ENCODE assay signal across 9 mouse cellular contexts in genomic region chr11:120573585-120574277, GRCm38 (mm10). TPM values are rescaled to one million over a fixed set of nuclear protein-coding genes. Genes with fewer than 3 reads are reported as not detected.
A peak's percentile ranks its signal among the peaks of the same experiment; 100 is the strongest.
DNase-seq lines count a peak whose midpoint lies in the region; ATAC-seq and TF ChIP-seq lines count a peak whose summit lies in the region.
"Had no signal": no experiment of that assay in that cellular context is flagged by ENCODE, and none has a peak within 500 bp of the region (broad histone marks: within the 10 kb centered on the region; RNA-seq: fewer than 3 reads in every experiment).

No protein-coding gene starts in this region.

- peak overlapping the region; percentile 70 for H3K4me3 ChIP-seq in erythroblast, embryonic 14.5 days (replicated peaks)
- H3K4me3 ChIP-seq in ES-Bruce4 (ENCODE audit: low read depth, low read length), result peak overlapping the region; percentile 86
- peak overlapping the region; percentile 82 for H3K4me3 ChIP-seq in heart, postnatal 0 days (ENCODE audit: low read depth, low read length)
- peak overlapping the region; percentile 93 for H3K4me3 ChIP-seq in liver, embryonic 12.5 days
- H3K4me3 ChIP-seq in stomach, embryonic 15.5 days (replicated peaks), result peak overlapping the region; percentile 76

- no peak for TF ChIP-seq CTCF in ES-Bruce4 (IDR thresholded peaks at IDR 0.05; ENCODE audit: low read depth, low read length)
- no peak for TF ChIP-seq CTCF in heart, postnatal 0 days (IDR thresholded peaks at IDR 0.05; ENCODE audit: low read depth)

- H3K27ac ChIP-seq in ES-Bruce4 (ENCODE audit: insufficient read depth, low read length), result no peak overlapping the region
- H3K27ac ChIP-seq in heart, postnatal 0 days (ENCODE audit: low read depth), result peak overlapping the region; percentile 97
- H3K27ac ChIP-seq in liver, embryonic 12.5 days, result peak overlapping the region; percentile 90
- peak overlapping the region; percentile 96 for H3K27ac ChIP-seq in stomach, embryonic 15.5 days

- ATAC-seq in erythroblast, adult 5-6 weeks (replicated peaks; ENCODE audit: low FRiP score, poor library complexity, severe bottlenecking), result no peak
- ATAC-seq in heart, postnatal 0 days (ENCODE audit: insufficient read depth, low read depth), result peak; percentile 2; the same call in 1 of the 2 replicates
- ATAC-seq in liver, embryonic 12.5 days, result no peak
- ATAC-seq in stomach, embryonic 15.5 days (ENCODE audit: insufficient read depth, low FRiP score, low read depth), result no peak

- no peak for TF ChIP-seq EP300 in ES-Bruce4 (IDR thresholded peaks at IDR 0.05; ENCODE audit: insufficient read depth, low read depth, low read length)
- no peak for TF ChIP-seq EP300 in heart, postnatal 0 days (IDR thresholded peaks at IDR 0.05; ENCODE audit: low read depth)

- TF ChIP-seq POLR2A in ES-Bruce4 (IDR thresholded peaks at IDR 0.05; ENCODE audit: insufficient read depth, low read length), result no peak

- peak overlapping the region; percentile 79 for H3K9ac ChIP-seq in ES-Bruce4 (ENCODE audit: low read depth, poor library complexity, severe bottlenecking)
- H3K9ac ChIP-seq in heart, postnatal 0 days (replicated peaks; ENCODE audit: low read depth, low read length), result peak overlapping the region; percentile 79
- H3K9ac ChIP-seq in liver, embryonic 12.5 days, result peak overlapping the region; percentile 95
- peak overlapping the region; percentile 85 for H3K9ac ChIP-seq in stomach, embryonic 15.5 days

- peaks cover 53% of the 10 kb centered on the region for H3K4me1 ChIP-seq in erythroblast, embryonic 14.5 days (ENCODE audit: control insufficient read depth)
- H3K4me1 ChIP-seq in ES-Bruce4 (ENCODE audit: control insufficient read depth, insufficient read depth, low read length), result no peaks in the 10 kb centered on the region
- H3K4me1 ChIP-seq in heart, postnatal 0 days (ENCODE audit: control insufficient read depth, insufficient read depth), result peaks cover 26% of the 10 kb centered on the region
- peaks cover 55% of the 10 kb centered on the region for H3K4me1 ChIP-seq in liver, embryonic 12.5 days
- peaks cover 30% of the 10 kb centered on the region for H3K4me1 ChIP-seq in stomach, embryonic 15.5 days

- H3K4me2 ChIP-seq in heart, postnatal 0 days (ENCODE audit: low read depth, low read length), result peak overlapping the region; percentile 67
- H3K4me2 ChIP-seq in liver, embryonic 12.5 days, result peak overlapping the region; percentile 96
- H3K4me2 ChIP-seq in stomach, embryonic 15.5 days, result peak overlapping the region; percentile 72

- no peaks in the 10 kb centered on the region for H3K27me3 ChIP-seq in erythroblast, embryonic 14.5 days (ENCODE audit: control insufficient read depth)
- H3K27me3 ChIP-seq in ES-Bruce4 (ENCODE audit: control insufficient read depth, insufficient read depth, low read length, poor library complexity, severe bottlenecking), result no peaks in the 10 kb centered on the region
- H3K27me3 ChIP-seq in heart, postnatal 0 days (ENCODE audit: control insufficient read depth, insufficient read depth, low read length), result no peaks in the 10 kb centered on the region
- no peaks in the 10 kb centered on the region for H3K27me3 ChIP-seq in liver, embryonic 12.5 days (replicated peaks)
- H3K27me3 ChIP-seq in stomach, embryonic 15.5 days (replicated peaks), result no peaks in the 10 kb centered on the region

- DNase-seq in heart, postnatal 0 days (ENCODE audit: low spot score), result peak; percentile 30
- no peak for DNase-seq in cerebellum, adult 9-11 months
- no peak for DNase-seq in spleen, postnatal 4 days (ENCODE audit: low spot score in 2 of 2)

- H3K36me3 ChIP-seq in erythroblast, embryonic 14.5 days (ENCODE audit: control insufficient read depth), result peaks cover 40% of the 10 kb centered on the region
- peaks cover 29% of the 10 kb centered on the region for H3K36me3 ChIP-seq in ES-Bruce4 (ENCODE audit: control insufficient read depth, insufficient read depth, low read length, poor library complexity, severe bottlenecking)
- peaks cover 37% of the 10 kb centered on the region for H3K36me3 ChIP-seq in heart, postnatal 0 days (replicated peaks; ENCODE audit: control insufficient read depth, insufficient read depth, low read length)
- H3K36me3 ChIP-seq in liver, embryonic 12.5 days, result peaks cover 51% of the 10 kb centered on the region
- peaks cover 34% of the 10 kb centered on the region for H3K36me3 ChIP-seq in stomach, embryonic 15.5 days

- WGBS in heart, postnatal 0 days, result under 1% methylated on average over 23 of the region's 23 CpGs
- under 1% methylated on average over 23 of the region's 23 CpGs for WGBS in liver, embryonic 12.5 days (ENCODE audit: insufficient replicate concordance)
- under 1% methylated on average over 23 of the region's 23 CpGs for WGBS in stomach, embryonic 15.5 days

- no peaks in the 10 kb centered on the region for H3K9me3 ChIP-seq in erythroblast, embryonic 14.5 days (ENCODE audit: control insufficient read depth, low read length)
- H3K9me3 ChIP-seq in ES-Bruce4 (replicated peaks; ENCODE audit: control insufficient read depth, insufficient read depth, low read length, poor library complexity, severe bottlenecking), result no peaks in the 10 kb centered on the region
- H3K9me3 ChIP-seq in heart, postnatal 0 days (replicated peaks; ENCODE audit: control insufficient read depth, low read length), result no peaks in the 10 kb centered on the region
- H3K9me3 ChIP-seq in liver, embryonic 12.5 days (replicated peaks), result no peaks in the 10 kb centered on the region
- no peaks in the 10 kb centered on the region for H3K9me3 ChIP-seq in stomach, embryonic 15.5 days

RNA-seq across cellular contexts. Expression of gene P4hb, which starts 0.7 kb away (rescaled TPM):
- polyA plus RNA-seq in erythroblast, embryonic 14.5 days (2012), result 23.2 and 24.6 TPM in 2 replicates
- total RNA-seq in erythroblast, adult 5-6 weeks (2015; ENCODE audit: low replicate concordance), result 108 and 148 TPM in 2 replicates
- total RNA-seq in erythroblast, adult 5-6 weeks (2017; ENCODE audit: low replicate concordance), result 136 and 145 TPM in 2 replicates
- 326 and 338 TPM in 2 replicates for polyA plus RNA-seq in ES-Bruce4 (2011; ENCODE audit: insufficient read depth, insufficient read length, low read depth, missing spikeins)
- total RNA-seq in heart, postnatal 0 days (2014; rRNA removed; ENCODE audit: low replicate concordance), result 232 and 241 TPM in 2 replicates
- 261 and 268 TPM in 2 replicates for polyA plus RNA-seq in heart, postnatal 0 days (2015; fragmentation: Nextera tagmentation; extraction: Ambion mirVana)
- polyA plus RNA-seq in liver, embryonic 12.5 days (2016; fragmentation: Nextera tagmentation; extraction: Ambion mirVana), result 443 and 468 TPM in 2 replicates
- 954 and 1,026 TPM in 2 replicates for polyA plus RNA-seq in stomach, embryonic 15.5 days (2015; fragmentation: Nextera tagmentation; extraction: Ambion mirVana)

RNA-seq across cellular contexts. Expression of gene Arhgdia, which starts 7.7 kb away (rescaled TPM):
- 52.3 and 59.5 TPM in 2 replicates for polyA plus RNA-seq in erythroblast, embryonic 14.5 days (2012)
- total RNA-seq in erythroblast, adult 5-6 weeks (2015; ENCODE audit: low replicate concordance), result 101 and 127 TPM in 2 replicates
- 35.7 and 38.1 TPM in 2 replicates for total RNA-seq in erythroblast, adult 5-6 weeks (2017; ENCODE audit: low replicate concordance)
- 269 and 298 TPM in 2 replicates for polyA plus RNA-seq in ES-Bruce4 (2011; ENCODE audit: insufficient read depth, insufficient read length, low read depth, missing spikeins)
- total RNA-seq in heart, postnatal 0 days (2014; rRNA removed; ENCODE audit: low replicate concordance), result 204 and 231 TPM in 2 replicates
- polyA plus RNA-seq in heart, postnatal 0 days (2015; fragmentation: Nextera tagmentation; extraction: Ambion mirVana), result 239 and 245 TPM in 2 replicates
- 337 and 356 TPM in 2 replicates for polyA plus RNA-seq in liver, embryonic 12.5 days (2016; fragmentation: Nextera tagmentation; extraction: Ambion mirVana)
- polyA plus RNA-seq in stomach, embryonic 15.5 days (2015; fragmentation: Nextera tagmentation; extraction: Ambion mirVana), result 537 and 556 TPM in 2 replicates

RNA-seq across cellular contexts. Expression of gene Ppp1r27, which starts 22.8 kb away (rescaled TPM):
- polyA plus RNA-seq in erythroblast, embryonic 14.5 days (2012), result 0.05 TPM in 1 of 2 replicates, not detected in the other
- total RNA-seq in erythroblast, adult 5-6 weeks (2015; ENCODE audit: low replicate concordance), result not detected in 2 replicates
- total RNA-seq in erythroblast, adult 5-6 weeks (2017; ENCODE audit: low replicate concordance), result not detected in 2 replicates
- polyA plus RNA-seq in ES-Bruce4 (2011; ENCODE audit: insufficient read depth, insufficient read length, low read depth, missing spikeins), result not detected in 2 replicates
- total RNA-seq in heart, postnatal 0 days (2014; rRNA removed; ENCODE audit: low replicate concordance), result not detected in 2 replicates
- polyA plus RNA-seq in heart, postnatal 0 days (2015; fragmentation: Nextera tagmentation; extraction: Ambion mirVana), result 0.20 TPM in 1 of 2 replicates, not detected in the other
- not detected in 2 replicates for polyA plus RNA-seq in liver, embryonic 12.5 days (2016; fragmentation: Nextera tagmentation; extraction: Ambion mirVana)
- 0.59 TPM in 1 of 2 replicates, not detected in the other for polyA plus RNA-seq in stomach, embryonic 15.5 days (2015; fragmentation: Nextera tagmentation; extraction: Ambion mirVana)
- polyA plus RNA-seq: large intestine, adult 2 months had no signal

RNA-seq across cellular contexts. Expression of gene Mcrip1, which starts 24.2 kb away (rescaled TPM):
- polyA plus RNA-seq in erythroblast, embryonic 14.5 days (2012), result 4.1 and 5.7 TPM in 2 replicates
- total RNA-seq in erythroblast, adult 5-6 weeks (2015; ENCODE audit: low replicate concordance), result 8.1 and 17.6 TPM in 2 replicates
- total RNA-seq in erythroblast, adult 5-6 weeks (2017; ENCODE audit: low replicate concordance), result 3.2 and 9.6 TPM in 2 replicates
- polyA plus RNA-seq in ES-Bruce4 (2011; ENCODE audit: insufficient read depth, insufficient read length, low read depth, missing spikeins), result 46.4 and 53.4 TPM in 2 replicates
- total RNA-seq in heart, postnatal 0 days (2014; rRNA removed; ENCODE audit: low replicate concordance), result 66.9 and 93.5 TPM in 2 replicates
- polyA plus RNA-seq in heart, postnatal 0 days (2015; fragmentation: Nextera tagmentation; extraction: Ambion mirVana), result 136 and 138 TPM in 2 replicates
- 60.4 and 61.8 TPM in 2 replicates for polyA plus RNA-seq in liver, embryonic 12.5 days (2016; fragmentation: Nextera tagmentation; extraction: Ambion mirVana)
- polyA plus RNA-seq in stomach, embryonic 15.5 days (2015; fragmentation: Nextera tagmentation; extraction: Ambion mirVana), result 167 TPM in 2 replicates

RNA-seq across cellular contexts. Expression of gene Alyref, which starts 24.4 kb away (rescaled TPM):
- 56.7 and 59.1 TPM in 2 replicates for polyA plus RNA-seq in erythroblast, embryonic 14.5 days (2012)
- total RNA-seq in erythroblast, adult 5-6 weeks (2015; ENCODE audit: low replicate concordance), result 60.6 and 67.8 TPM in 2 replicates
- 86.1 and 86.4 TPM in 2 replicates for total RNA-seq in erythroblast, adult 5-6 weeks (2017; ENCODE audit: low replicate concordance)
- polyA plus RNA-seq in ES-Bruce4 (2011; ENCODE audit: insufficient read depth, insufficient read length, low read depth, missing spikeins), result 229 and 242 TPM in 2 replicates
- total RNA-seq in heart, postnatal 0 days (2014; rRNA removed; ENCODE audit: low replicate concordance), result 104 and 132 TPM in 2 replicates
- polyA plus RNA-seq in heart, postnatal 0 days (2015; fragmentation: Nextera tagmentation; extraction: Ambion mirVana), result 147 and 155 TPM in 2 replicates
- polyA plus RNA-seq in liver, embryonic 12.5 days (2016; fragmentation: Nextera tagmentation; extraction: Ambion mirVana), result 542 and 545 TPM in 2 replicates
- 420 and 451 TPM in 2 replicates for polyA plus RNA-seq in stomach, embryonic 15.5 days (2015; fragmentation: Nextera tagmentation; extraction: Ambion mirVana)

Comparison
In these comparisons a context has a peak if more than half of its experiments do, and no peak if none do; other contexts are left out.
1. RNA of gene P4hb, which starts 0.7 kb away (polyA plus RNA-seq): 954 to 1,026 TPM in stomach, embryonic 15.5 days, 443 to 468 TPM in liver, embryonic 12.5 days, 326 to 338 TPM in ES-Bruce4 and 261 to 268 TPM in heart, postnatal 0 days; 23.2 to 24.6 TPM in erythroblast, embryonic 14.5 days; every median in the first group is over 10 times any median in the second.
2. Peak in every context shown above with its lines, with median percentiles within 50 percentile points of each other: H3K4me3 ChIP-seq, H3K9ac ChIP-seq and H3K4me2 ChIP-seq.